Mouse (Mus musculus): Measurements from ENCODE around the gene Usp30.

Usp30 gene

DNA sequence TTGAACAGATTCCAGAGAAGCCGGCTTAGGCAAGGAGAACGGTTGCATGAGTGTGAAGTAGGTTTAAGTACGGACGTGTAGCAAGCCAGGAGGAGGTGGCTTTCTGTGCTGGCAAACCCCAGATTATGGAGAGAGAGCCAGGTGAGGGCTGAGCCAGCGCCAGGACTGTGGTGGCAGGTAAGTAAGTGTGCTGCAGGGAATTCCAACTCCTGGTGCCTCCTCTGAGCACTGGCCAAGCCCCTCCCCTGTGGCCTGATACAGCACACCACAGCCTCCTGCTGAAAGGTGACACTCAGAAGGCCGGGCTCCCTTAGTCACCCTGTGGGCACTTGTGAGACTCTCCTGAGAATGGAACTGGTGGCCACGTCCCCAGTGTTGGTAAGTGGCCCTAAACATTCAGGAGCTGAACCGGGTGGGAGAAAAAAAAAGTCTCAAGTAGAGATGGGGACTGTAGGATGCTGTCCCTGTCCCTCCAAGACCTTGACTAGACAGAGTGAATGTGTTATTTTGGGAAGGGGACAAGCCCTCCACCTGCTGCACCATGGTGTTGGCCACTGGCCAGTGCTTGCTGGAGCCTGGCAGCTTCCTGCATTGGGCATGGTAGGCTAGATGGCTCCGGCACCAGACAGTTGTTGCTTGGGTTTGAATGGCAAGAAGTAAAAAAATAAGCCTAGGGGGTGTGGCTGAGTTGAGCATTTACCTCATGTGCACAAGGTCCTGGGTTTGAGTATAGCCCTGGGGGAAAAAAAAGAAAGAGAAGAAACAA is 90.1 kb downstream of the Usp30 start:
- ChIA-PET CTCF (interaction anchor here in 1 of 4 experiments (0.9 to 1.0 kb wide), 2 partner anchors 10 to 108 kb away, joined by 3 to 4 read pairs; no protein-coding TSS in a partner anchor), POLR2A (interaction anchor here in 2 of 4 experiments (0.6 to 1.2 kb wide), 5 partner anchors 15 to 25 kb away, joined by 3 to 4 read pairs (median 3); partner anchors contain the start of gene Ung (in 1 of the 2))

DNA sequence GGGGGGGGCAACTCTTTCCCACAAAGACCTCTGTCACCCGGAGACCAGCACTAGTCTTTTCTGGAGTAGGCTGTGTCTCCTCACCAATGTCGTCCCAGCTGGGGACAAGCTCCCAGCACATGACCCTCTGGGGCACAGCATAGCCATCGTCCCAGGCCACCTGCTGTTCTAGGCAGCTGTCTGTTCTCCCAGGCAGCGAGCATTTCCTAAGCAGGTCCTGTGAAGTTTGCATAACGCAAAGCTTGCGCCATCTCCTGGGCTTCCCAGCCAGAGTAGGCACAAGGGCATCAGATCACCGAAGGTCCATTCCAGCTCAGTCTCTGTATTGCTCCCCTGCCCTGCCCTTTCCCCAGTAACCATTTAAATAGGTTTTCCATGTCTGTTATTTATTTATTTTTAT is 92.0 kb downstream of the Usp30 start:
- ChIA-PET CTCF (interaction anchor here in 3 of 4 experiments (0.5 to 1.0 kb wide), 8 partner anchors 12 to 577 kb away, joined by 3 to 5 read pairs (median 4); no protein-coding TSS in a partner anchor), POLR2A (interaction anchor here in 3 of 4 experiments (0.5 to 1.4 kb wide), 6 partner anchors 11 to 115 kb away, joined by 3 to 4 read pairs (median 4); partner anchors contain the start of gene Acacb (in 1 of the 3))

DNA sequence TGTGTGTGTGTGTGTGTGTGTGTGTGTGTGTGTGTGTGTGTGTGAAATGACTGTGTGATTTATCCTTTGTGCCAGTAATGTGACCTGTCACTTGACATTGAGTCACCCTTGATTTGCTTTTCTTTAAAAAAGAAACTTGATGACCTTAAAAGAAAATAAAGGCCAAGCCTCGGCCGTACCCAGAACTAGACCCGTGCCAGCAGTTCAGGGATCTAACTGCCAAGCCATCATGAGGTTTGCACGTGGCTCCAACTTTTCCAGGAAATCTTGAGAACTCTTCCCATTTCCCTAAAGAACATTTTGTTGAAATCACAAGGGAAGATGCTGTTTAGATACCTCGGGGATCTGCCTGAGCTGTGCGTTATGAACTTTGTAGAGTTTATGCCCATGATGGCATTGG is 96.2 kb downstream of the Usp30 start:
- CTCF ChIA-PET, result interaction anchor here in 3 of 4 experiments (0.7 to 2.9 kb wide), 7 partner anchors 9 to 205 kb away, joined by 3 to 22 read pairs (median 6); no protein-coding TSS in a partner anchor
- POLR2A ChIA-PET, result interaction anchor here in 2 of 4 experiments (0.6 to 2.2 kb wide), 7 partner anchors 9 to 37 kb away, joined by 3 to 16 read pairs (median 6); no protein-coding TSS in a partner anchor

DNA sequence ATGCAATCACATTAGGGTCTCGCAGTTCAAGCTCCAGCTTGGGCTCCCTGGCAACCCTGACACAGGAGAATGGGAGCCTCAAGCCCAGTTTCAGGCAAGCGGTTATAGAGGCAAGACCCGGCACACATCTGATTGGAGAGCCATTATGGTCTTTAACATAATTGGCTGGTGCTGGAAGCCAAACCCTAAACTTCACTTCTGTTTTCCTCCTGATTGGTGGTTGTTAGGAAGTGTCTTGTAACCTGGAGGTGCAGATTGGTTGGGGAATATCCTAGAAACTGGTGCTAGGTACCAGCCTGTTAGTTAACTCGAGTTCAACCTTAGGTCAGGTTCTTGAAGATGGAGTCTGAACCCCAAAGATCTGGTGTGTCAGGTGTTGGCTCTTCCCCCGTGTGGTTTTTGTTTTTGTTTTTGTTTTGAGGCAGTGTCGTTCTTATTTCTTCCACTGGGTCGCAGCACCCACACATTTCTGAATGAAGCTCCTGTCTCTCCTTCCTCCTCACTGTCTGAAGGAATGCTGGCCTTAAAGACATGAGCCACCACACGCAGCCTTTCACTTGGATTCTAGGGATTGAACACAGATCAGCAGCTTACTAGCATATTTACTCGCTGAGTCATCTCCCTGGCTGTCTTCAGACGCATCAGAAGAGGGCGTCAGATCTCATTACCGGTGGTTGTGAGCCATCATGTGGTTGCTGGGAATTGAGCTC is 97.0 kb downstream of the Usp30 start:
- POLR2A ChIA-PET, result interaction anchor here in 3 of 4 experiments (0.6 to 2.2 kb wide), 30 partner anchors 9 to 1273 kb away, joined by 3 to 16 read pairs (median 4); partner anchors contain the start of genes Alkbh2 (in 1 of the 3), Fam222a (in 1 of the 3), Kctd10 (in 1 of the 3) and Ung (in 1 of the 3)

DNA sequence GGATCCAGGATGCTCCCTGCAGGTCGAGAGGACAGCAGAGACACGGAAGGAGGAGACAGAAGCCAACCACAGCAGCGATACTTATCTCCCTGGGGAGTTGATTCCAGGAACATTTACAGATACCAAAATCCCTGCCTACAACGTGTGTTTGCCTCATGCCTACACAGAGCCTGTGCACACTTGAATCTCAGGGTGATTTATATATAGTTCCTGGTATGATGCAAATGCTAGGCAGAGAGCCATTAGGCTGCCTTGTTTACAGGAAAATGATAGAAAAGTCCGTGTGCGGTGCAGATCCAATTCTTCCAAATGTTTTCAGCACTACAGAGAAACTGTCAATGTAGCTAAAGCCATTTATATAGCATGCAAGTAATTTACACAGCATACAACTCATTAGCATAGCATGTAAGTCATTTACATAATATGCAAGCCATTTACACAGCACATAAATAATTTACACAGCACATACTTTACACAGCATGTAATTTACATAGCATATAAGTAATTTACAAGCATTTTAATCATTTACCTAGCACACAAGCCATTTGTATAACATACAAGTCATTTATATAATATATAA is 97.9 kb downstream of the Usp30 start:
- CTCF ChIA-PET, result interaction anchor here (0.6 to 2.9 kb wide), 18 partner anchors 8 to 367 kb away, joined by 3 to 22 read pairs (median 4); no protein-coding TSS in a partner anchor
- POLR2A ChIA-PET, result interaction anchor here in 3 of 4 experiments (0.6 to 2.2 kb wide), 14 partner anchors 9 to 1272 kb away, joined by 3 to 16 read pairs (median 4); partner anchors contain the start of genes Alkbh2 (in 1 of the 3), Fam222a (in 1 of the 3), Kctd10 (in 1 of the 3) and Ung (in 1 of the 3)

More for the DNA sequence above, 97.0 kb downstream of the Usp30 start:
- CTCF ChIA-PET, result interaction anchor here (0.6 to 2.9 kb wide), 36 partner anchors 9 to 1235 kb away, joined by 3 to 22 read pairs (median 3); partner anchors contain the start of genes Acacb (in 1 of the 4) and Ung (in 1 of the 4)

DNA sequence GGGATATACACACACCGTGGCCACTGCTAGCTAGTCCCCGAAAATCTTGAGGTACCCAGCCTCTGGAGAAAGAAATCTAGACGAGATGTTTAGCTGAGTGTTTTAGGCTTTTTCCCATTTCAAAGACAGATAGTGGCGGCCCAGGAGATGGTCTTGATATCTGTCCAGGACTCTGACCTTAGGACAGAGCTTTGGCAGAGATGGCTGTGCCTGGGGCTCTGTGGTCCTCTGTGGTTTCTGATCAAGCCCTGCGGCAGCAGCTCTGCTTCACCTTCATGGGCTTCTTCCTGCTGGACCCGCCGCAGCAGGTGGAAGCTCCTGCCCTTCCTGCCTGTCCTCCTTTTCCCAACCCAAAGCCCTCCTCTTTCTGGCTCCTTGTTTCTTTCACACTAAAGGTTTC is 105.1 kb downstream of the Usp30 start:
- ChIA-PET CTCF (interaction anchor here in 2 of 4 experiments (0.5 to 1.0 kb wide), 4 partner anchors 17 to 123 kb away, joined by 3 read pairs; no protein-coding TSS in a partner anchor), POLR2A (interaction anchor here in 3 of 4 experiments (0.6 to 1.0 kb wide), 4 partner anchors 17 to 380 kb away, joined by 3 read pairs; no protein-coding TSS in a partner anchor)

DNA sequence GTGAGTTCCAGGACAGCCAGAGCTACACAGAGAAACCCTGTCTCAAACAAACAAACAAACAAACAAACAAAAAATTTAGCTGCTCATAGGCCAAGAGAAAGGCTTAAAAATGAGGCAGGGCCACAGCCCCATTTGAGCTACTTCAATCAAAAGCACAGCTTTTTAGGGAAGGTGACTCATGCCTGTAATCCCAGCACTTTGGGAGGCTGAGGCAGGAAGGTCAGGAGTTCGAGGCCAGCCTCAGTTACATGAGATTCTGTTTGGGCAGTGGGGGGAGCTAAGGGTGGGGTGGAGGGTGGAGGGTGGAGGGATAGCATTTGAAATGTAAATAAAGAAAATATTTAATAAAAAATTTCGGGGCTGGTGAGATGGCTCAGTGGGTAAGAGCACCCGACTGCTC is 107.7 kb downstream of the Usp30 start:
- ChIA-PET POLR2A (interaction anchor here in 3 of 4 experiments (0.5 to 1.4 kb wide), 8 partner anchors 11 to 962 kb away, joined by 3 to 7 read pairs (median 4); partner anchors contain the start of genes Unc119b (in 1 of the 3) and Ung (in 1 of the 3)), CTCF (interaction anchor here in 2 of 4 experiments (0.6 to 2.7 kb wide), 5 partner anchors 11 to 582 kb away, joined by 3 to 21 read pairs (median 3); no protein-coding TSS in a partner anchor)

DNA sequence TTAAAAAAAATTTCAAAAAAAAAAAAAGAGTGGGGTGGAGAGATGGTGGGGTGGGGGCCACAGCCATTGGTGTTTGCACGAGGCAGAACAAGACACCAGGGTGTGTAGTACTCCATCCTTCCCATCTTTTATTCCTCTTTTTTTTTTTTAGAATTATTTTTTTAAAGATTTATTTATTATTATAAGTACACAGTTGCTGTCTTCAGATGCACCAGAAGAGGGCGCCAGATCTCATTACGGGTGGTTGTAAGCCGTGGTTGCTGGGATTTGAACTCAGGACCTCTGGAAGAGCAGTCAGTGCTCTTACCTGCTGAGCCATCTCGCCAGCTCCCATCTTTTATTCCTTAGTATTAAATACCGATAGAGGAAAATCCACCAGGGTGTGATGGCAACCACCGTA is 108.2 kb downstream of the Usp30 start:
- ChIA-PET CTCF (interaction anchor here in 3 of 4 experiments (0.6 to 2.7 kb wide), 17 partner anchors 11 to 1738 kb away, joined by 3 to 21 read pairs (median 4); partner anchors contain the start of gene Ung (in 1 of the 3)), POLR2A (interaction anchor here in 3 of 4 experiments (0.5 to 1.4 kb wide), 8 partner anchors 11 to 961 kb away, joined by 3 to 7 read pairs (median 4); partner anchors contain the start of gene Unc119b (in 1 of the 3))

DNA sequence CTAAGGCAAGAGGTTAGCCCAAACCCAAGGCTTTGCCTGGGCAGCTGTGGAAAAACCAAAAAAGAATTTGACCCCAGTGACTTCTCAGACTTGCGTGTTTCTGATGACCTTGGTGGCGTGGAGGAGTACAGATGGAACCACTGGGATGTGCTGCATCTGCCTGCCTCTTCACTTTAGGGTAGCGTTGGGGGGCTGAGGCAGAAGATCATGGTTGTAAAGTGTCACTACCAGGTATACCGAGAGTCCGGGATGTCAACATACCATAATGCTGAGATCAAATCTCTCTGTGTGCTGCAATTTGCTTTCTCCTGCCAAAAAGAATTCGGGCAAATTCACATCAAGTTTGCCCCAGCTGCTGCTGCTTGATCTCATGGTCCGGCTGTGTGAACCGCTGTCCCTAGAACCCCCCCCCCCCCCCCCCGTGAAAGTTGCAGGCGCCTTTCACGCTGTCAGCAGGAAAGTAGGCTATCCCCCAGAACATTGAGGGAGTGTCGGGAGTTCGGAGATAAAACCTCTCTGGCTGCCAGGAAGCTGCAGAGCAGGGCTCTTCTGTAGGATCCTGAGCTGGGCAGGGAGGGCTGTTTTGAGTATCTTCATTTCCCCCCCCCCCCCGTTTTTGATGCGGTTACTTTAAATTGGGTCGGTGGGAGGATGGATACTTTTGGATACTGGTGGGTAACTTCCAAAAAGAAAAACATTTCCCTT is 108.8 kb downstream of the Usp30 start:
- POLR2A ChIA-PET, result interaction anchor here (0.5 to 1.1 kb wide), 6 partner anchors 11 to 444 kb away, joined by 3 to 8 read pairs (median 3); partner anchors contain the start of gene Svop (in 1 of the 4)
- CTCF ChIA-PET, result interaction anchor here (0.5 to 2.7 kb wide), 35 partner anchors 8 to 1739 kb away, joined by 3 to 21 read pairs (median 4); partner anchors contain the start of genes Acacb (in 1 of the 4), Mmab (in 1 of the 4) and Ung (in 1 of the 4)
